Mouse (Mus musculus): ENCODE data around the gene Eif3b.

DNA sequence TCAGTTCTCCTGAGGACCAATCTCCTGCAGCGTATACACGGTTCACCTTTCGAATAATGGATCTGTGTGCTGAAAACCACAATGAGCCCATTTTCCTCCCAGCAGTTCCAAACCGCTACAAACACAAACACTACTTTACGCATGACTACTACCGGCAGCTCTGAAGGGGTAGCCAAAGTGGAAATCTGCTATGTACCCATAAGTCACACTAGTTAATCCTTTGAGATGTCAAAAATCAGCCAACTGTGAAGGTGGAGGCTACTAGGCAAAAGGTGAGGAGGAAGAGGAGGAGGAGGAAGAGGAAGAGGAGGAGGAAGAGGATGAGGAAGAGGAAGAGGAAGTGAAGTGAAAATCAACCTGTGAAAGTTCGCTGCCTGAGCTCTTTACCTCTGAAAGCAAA is 31.9 kb upstream of the Eif3b start:
- TF ChIP-seq CTCF (conservative IDR thresholded peaks at IDR 0.05; ENCODE audit: insufficient read depth, insufficient read length, low read depth, low read length) (no peak), POLR2A (IDR thresholded peaks at IDR 0.05; ENCODE audit: low read depth, low read length) (no peak)

Measured in kidney, adult 2 months (tissue).